Mouse (Mus musculus) right cerebral cortex, adult 18-20 months (tissue): ENCODE data around the gene Bcl11b.

Experiments used
- DNase-seq: peaks from one replicate; pipeline ENCODE4 v3.0.0; 2022; ENCODE audit warnings: mixed read lengths

Gene Bcl11b

DNA sequence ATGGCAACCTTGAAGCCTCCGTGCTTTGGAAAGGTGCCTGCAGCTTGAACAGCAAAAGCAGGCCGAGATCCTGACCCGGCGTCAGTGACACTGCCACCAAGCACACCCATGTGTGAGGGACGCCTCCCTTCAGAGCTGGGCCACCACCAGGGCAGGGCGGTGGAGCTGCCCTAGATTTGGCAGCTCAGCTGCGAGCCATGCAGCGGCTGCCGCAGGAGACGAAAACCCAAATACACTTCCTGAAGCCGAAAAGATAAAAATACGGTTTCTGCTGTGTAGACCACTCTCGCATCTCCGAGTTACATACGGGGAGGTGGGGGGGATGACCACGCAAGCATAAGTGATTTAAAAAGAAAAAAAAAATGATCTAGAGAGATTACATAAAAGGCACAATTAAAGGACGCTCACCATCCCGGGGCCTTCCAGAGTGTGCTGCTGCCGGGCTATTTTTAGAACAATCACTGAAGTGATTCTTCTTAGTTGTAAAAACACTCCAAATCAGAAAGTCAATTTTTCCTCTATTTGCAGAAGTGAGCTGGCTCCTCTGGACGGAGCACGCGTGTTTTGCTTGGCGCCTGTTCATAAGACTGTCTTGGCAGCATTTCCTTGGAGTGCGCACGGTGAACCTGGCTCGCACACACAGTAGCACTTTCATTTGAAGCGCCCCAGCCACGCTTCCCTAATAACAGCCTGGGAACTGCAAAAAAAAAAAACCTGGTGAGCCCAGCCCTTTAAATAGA lies 72.6 kb downstream of the Bcl11b start:
- peak; percentile 73 for DNase-seq

DNA sequence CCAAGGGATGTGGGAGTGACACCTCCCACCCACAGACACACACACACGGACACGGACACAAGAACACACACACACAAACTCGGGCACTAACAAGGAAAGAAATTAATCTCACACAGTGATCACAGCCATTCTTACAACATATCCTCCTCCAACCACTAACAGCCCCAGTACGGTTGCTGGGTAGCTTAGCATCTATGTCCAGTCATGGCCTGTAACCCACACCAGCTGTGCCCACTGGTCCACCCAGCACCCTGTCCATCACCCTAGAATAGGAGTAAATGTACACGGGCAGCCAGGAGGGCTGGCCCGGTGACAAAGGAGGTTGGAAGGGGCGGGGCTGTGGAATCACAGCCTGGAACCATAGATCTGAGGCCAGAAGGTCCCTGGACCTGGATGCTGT lies 74.5 kb downstream of the Bcl11b start:
- DNase-seq, result no peak

DNA sequence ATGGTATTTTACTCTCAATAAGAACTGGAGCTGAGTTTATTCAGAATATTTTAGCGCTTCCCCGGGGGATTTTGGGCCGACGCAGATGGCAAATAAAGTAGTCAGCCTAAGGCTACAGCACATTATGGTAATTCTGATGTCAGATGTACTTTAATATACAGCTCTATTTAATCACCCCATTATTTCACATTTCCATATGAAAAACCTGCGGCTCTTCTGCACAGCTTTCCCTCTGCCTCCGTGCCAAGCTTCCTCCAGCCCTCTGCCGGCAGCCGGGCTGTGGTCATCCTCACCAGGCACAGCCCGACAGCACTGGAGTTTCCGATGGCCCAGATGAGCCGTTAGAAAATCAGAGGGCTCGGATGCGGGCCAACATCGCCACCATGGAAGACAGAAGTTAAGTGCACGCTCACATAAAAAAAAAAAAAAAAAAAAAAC lies 74.9 kb downstream of the Bcl11b start:
- DNase-seq, result no peak

DNA sequence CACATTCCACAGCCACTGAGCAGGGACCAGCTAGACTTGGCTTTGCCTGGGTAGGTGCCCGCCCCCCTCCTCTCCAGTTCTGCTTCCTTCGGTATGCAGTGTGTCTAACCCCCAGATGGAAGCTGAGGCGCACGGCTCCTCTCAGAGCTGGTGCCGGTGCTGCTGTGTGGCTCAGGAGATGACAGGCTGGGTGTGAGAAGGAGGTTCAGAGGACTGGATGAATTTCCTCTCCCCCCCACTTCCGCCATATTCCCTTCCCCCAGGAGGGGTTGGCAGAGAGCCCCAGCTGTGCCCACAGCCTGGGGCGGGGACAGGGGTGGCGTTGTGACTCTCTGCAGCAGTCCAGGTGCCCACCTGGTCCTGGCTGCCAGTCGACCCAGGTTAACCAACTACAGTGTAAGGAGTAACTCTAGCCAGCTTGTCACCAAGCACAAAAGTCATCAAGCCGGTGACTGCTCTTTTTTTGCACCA lies 75.4 kb downstream of the Bcl11b start:
- no peak for DNase-seq

DNA sequence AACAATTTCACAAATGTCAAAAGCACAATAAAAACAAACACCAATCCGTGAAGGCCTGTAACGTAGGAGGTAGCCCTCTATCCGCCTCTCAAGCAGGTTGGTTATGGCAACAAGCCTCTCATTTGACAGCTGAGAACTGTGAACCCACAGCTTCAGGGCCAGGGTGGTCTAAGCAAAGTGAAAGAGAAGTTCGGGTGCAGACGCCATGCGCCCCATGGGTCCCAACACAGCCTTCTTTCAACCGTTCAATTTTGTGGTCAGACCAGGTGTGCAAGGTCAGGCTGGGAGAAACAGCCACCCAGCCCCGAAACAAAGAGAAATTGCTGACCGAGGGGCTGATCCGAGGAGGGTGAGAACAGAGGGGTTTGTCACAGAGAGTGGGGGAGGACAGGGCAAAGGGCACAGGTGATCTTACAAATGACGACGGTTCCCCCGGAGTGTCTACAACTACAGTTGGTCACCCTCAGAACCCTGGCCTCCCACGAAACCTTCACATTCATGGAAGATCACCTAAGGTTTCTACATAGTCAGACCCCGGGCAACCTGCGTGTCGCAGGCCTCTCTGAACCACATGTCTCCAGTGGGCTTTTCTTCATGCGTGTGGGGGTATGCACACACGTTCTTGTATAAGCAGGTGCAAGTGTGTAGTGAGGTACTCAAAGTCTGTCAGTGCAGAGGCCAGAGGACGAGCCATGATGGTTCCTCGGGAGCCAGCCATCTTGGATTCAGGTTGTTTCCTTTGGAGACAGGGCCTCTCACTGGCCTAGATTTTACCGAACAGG lies 77.1 kb downstream of the Bcl11b start:
- no peak for DNase-seq

DNA sequence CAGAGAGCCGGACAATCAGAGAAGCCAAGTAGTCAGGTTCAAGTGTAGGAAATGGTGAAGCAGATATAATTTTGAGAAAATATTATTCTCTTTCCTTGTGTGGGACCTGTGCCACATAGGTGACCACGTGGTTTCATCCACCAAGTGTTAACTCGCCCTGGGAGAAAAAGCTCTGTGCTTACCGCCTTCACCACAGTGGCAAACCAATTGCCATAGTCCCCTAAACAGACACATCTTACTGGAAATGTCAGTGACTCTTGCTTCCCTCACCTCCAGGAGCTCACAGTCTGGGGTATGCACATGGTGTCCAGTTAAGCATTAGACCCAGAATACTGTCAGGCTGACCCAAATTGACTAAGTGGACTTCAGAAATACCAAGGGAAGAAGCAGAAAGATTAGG lies 78.7 kb downstream of the Bcl11b start:
- DNase-seq, result no peak

DNA sequence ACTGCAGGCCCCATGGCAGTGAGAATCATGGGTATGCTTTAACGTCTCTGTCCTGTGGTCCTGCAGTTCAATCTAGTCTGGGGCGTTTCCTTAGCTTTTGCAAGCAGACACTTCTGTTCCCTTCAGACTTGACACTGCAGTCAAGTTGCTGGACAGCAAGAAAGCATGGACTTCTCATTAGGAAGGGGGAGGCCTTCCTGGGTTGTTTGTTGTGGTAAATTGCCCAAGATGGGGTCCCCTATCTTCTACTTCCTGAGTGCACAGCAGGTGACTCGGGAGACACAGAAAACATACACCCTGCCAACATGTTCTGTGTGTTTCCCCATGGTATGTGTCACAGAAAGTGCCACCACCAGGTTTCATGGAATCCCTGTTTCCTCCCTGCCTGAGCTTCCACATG lies 79.4 kb downstream of the Bcl11b start:
- DNase-seq, result no peak

DNA sequence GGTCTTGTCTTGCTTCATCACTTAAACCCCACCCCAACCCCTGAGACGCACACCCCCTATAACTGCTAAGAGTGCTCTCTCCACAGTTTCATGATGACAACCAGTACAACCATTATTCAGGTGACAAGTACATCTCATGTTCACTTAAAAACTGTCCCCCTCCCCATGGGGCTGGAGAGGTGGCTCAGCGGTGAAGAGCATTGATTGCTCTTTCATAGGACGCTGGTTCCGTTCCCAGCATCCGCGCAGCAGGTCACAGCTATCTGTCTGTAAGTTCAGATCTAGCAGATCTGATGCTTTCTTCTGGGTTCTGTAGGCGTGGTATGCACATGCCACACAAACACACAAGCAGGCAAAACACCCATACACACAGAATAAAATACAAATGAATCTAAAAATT lies 81.2 kb downstream of the Bcl11b start:
- DNase-seq, result no peak

DNA sequence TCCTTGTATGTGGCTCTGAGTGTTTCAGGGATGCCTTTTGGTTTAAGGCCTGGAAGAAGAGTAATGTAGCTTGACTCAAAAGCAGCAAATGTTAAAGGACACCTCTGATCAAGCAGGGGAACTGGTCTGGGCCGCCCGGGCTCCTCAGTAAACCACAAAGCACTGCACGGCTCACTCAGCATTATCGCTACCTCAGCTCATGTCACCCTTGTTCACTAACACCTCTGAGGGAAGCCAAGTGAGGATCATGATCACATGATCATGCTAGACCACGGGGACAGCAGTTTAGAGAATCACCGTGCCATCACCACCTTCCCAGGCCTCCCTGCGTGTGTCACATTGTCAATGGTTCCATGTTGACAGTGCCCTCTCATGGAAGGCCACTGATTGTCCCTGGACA lies 81.8 kb downstream of the Bcl11b start:
- no peak for DNase-seq

DNA sequence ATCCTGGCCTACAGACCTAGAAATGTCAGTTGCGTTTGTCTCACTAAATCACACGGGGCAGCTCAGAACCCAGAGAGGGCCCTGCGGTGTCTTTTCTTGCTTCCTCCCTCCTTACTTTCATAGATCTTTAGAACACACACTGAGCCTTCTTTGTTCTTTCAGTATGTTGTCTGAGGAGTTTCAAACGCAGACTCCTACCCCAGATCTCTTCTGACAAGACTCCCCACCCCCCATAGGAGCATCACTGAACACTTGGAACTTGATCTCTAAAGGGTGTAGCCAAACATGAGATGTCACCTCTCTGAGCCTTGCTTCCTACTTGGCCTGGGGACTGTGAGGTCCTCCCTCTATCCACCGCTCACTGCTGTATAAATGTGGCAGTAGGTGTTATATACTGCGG lies 82.2 kb downstream of the Bcl11b start:
- no peak for DNase-seq

DNA sequence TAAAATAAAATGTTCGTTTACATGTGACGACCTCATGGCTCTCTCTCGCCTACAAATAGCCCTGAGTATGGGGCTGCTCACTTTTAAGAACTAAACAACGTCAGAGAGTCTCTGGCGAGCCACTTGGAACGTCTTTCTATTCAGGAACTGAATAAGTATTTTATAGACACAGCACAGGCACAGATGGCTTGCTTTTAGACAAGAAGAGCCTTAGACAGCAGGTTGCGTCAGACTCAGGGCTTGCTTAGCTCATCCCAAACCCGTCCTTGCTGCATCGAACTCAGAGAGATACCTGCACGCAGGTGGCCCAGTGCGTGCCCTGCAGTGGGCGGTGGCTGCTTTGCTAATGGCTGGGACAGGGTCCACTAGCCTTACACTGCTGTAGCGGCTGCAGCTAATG lies 82.7 kb downstream of the Bcl11b start:
- DNase-seq, result no peak

DNA sequence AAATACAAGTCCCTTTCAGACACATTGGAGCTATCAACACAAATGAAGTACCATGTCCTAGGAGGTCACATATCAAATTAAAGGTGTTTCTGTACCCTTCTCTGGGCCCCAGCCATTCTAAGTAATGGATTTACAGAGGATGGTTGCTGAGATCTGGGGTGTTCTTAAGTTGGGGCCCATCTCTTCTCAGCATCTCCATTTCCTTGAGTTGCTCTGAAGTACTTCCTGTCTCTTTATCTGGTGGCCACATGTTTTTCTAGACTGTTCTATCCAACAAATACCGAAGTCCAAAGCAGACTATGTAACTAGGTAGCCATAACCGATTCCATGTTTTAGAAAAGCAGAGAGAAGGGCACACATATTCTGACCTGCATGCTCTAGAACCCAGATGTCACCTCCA lies 83.3 kb downstream of the Bcl11b start:
- DNase-seq, result no peak

DNA sequence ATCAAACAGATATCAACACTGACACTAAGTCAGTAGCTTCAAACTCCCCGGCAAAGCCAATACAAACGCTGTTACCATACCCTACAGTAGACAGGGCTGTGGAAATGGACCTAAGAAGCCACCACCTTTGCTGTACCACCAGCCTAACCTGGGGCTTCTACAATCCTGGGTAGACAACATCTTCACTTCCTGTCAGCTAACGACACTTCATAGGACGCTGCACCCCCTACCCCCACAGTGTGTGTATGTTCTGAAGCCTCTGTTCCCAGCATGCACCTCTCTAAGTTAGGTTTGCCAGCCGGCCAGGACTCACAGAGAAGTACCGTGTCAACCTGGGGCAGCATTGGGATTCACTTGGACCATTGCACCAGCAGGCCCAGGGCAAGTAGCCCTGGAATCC lies 84.6 kb downstream of the Bcl11b start:
- DNase-seq, result no peak

DNA sequence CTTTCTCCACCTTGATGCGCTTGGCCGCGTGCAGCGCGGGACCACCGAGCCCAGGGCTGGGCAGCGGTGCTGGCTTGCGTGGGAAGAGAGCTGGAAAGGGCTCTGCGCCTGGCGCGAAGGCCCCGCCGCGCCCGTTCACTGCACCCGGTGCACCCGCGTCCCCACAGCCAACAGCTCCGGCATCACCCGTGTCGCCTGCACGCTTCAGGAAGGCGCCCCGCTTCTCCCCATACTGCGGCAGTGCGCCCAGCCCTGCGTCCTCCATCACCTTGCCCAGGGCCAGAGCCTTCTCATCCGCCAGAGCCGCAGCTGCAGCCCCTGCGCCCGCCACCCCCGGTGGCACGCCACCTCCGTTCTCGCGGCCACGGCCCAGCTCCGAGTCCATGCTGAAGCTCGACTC lies 87.4 kb downstream of the Bcl11b start:
- DNase-seq, result no peak

DNA sequence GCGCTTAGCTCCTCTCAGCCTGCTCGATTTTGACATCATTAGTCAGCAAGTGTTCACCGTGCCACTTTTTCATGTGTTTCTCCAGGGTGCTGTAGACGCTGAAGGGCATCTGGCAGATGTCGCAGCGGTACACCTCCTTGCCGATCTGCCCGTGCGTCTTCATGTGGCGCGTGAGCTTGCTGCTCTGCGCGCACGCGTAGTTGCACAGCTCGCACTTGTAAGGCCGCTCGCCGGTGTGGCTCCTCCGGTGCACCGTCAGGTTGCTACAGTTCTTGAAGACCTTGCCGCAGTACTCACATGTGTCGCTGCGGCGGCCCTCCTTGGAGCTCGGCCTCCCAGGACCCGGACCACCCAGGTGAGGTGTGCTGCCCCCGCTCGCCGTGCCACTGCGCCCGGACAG lies 88.0 kb downstream of the Bcl11b start:
- no peak for DNase-seq

DNA sequence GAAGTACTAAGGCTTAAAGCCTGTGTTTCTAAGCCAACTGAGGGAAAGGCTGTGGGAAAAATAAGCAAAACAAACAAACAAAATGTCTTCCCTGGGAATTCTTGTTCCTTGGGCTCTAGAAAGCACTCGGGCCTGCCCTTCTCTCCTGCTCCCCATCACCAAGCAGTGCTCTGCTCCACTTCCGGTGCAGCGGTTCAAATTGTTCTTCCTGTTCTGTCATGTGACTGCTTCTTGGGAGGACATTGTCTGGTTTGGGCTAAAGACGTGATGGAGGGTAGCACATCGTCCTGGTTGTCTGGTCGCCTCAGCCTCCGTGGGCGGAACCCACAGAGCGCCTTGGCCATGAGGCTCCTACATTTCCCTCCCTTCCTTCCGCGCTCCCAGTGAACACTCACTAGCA lies 94.6 kb downstream of the Bcl11b start:
- DNase-seq, result no peak

DNA sequence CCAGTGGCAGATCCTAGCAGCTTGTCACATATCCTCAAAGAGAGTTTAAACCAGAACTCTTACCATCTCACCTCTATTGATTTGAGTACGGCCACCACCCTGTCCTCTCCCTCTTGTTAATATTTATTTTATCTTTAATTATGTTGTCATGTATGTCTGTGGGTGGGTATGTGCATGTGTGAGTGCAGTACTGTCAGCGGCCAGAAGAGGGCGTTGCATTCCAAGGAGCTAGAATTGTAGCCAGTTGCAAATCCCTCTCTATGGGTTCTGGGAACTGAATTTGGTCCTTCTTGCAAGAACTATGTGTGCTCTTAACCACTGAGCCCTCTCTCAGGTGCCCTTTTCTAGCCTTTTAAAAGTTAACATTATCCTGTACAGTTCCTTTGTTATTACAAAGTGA lies 98.1 kb downstream of the Bcl11b start:
- DNase-seq, result no peak

DNA sequence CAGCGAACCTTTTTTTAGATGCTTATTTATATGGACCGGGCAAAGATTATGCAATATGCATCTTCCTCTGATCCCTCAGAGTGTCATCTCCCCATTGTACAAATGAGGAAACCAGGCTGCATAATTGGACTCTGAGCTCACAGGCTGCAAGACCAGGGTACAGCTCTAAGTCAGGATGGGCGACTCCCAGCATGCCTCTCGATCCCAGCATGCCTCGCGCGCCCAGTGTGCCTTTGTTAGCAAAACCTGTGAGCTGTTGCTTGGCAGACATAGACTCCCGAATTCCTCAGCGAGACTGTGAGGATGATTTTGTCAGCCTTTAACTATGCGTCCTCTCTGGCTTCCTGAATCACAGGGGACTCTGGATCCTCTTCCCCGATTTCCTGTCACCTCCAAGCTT lies 98.9 kb downstream of the Bcl11b start:
- no peak for DNase-seq

DNA sequence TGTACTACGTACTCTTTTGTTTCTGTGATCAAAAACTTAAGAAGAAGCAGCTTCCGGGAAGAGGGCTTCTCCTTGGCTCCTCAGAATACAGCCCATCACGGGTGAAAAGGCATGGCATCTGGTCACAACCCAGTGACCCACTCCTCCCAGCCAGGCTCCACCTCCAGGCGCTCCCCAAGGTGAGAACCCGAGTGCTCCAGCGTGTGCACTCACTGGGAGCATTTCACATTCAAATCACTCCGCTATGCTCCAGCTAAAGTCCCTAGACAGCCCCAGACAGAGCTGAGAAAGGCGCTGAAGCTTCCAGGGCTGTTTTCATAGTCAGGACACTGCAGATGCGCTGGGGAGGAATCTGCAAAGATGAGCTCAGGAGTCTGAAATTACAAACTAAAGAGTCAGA lies 99.5 kb downstream of the Bcl11b start:
- DNase-seq, result no peak

DNA sequence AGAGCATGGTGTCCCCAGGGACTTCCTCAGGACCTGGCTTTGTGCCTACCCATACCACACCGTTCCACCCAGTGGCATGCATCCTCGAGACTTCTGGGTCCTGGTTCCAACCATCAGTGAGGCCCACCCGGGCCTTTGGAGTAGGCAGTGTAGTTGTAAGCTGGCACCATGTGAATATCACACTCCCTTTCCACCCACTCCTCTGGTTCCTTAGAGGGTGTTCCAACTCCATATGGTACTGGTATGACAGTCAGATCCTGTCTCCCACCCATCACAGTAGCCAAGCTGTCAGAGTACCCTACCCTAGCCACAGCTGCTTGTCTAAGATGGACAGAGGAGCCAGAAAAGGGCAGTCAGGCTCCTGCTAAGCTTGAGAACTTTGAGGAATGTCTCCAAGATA lies 112.0 kb downstream of the Bcl11b start:
- DNase-seq, result no peak

DNA sequence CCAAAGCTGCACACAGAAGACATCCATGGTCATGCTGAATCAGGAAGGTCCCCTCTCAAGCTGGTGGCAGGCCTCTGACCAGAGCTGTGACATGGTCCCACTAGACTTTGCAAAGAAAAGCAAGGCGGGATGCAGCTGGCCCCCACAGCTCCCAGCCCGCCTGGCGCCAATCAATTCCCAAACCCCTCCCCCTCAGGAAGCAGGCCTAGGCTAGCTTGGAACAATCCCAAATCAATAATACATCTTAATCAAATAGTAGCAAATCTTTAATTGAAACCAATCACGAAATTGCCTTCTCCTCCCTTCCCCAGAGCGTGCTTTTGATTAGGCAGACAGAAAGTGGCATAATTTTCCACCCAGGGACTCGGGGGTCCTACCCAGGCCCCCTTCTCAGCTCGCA lies 113.1 kb downstream of the Bcl11b start:
- no peak for DNase-seq

DNA sequence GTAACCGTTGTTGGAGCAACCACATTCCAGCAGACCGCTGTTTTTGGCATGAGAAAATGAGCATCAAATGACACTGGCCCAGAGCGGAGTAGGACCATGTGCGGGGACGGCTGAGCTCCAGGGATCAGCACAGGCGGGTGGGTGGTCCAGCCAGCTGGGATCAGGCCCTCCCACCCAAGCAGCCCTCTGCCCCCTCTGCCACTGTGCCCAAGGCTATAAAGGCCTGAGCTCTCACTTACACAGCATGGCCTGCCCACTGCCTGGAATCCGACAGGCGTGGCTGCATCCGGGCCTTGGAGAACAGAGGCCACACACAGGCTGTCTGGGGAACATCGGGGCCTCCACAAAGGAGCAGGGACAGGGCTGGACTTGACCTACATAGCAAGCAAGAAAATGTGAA lies 113.6 kb downstream of the Bcl11b start:
- no peak for DNase-seq

DNA sequence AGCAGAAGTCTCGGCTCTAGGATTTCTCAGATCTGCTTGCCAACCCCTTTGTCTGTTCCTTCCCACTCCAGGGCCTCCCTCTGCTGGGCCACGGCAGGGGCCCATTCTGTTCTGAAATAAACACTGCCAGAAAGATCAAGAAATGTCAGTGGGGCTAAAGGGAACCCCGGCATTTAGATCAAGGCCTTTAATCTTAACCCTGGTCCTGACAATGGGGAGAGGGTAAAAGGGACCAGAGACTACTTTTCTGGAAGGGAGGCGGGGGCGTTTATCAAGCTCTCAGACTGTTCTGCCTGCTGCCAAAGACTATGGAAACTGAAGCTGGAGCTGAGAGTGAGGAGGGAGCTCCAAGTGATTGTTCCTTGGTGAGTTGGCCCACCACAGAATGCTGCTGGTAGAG lies 114.8 kb downstream of the Bcl11b start:
- DNase-seq, result no peak

DNA sequence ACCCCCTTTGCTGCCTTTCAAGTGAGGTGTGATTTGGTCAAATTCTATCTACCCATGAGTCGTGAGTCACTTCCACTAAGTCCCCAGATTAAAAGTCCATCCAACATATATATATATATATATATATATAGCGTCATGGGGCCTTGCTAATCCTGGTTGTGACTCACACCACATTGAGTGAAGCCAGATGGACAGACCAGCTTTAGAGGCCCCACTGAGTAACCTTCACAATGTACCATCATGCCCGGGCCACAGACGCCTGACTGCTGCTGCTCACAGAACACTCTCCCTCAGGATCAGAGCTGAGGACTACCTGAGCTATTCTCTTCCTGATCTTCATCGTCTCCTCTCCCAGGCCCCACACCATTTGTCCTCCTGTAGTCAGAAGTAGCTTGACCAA lies 115.4 kb downstream of the Bcl11b start:
- no peak for DNase-seq

DNA sequence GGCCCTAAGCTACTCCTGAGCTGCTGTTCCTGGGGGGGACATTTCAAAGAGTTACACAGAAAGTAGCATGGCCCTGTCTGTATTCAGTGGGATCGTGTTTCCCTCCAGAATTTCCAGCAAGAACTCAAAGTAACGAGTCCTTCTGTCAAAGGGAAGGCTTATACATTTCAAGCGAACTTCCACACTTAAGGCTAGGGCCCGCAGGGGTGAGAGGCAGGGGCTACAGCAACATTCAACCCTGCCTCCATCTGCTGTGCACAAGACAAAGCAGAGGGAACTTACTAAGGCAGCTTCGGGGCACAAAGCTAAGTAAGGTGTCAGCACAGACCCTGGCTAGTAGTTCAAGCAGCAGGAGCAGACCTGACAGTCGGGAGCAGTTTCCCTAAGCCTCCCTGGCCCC lies 115.8 kb downstream of the Bcl11b start:
- DNase-seq, result no peak
